Mouse (Mus musculus) G1E (cell line): ENCODE data around the gene Thada.

Source experiments
- CTCF ChIP-seq: IDR thresholded peaks from 2 replicates; pipeline ENCODE4 v1.5.1; 2012; ENCODE audit warnings: low read depth, low read length, inconsistent platforms, mixed read lengths
- GATA1 ChIP-seq: IDR thresholded peaks from 2 replicates; pipeline ENCODE4 v1.6.1; 2012; ENCODE audit warnings: borderline replicate concordance, low read length, inconsistent platforms, mixed read lengths

DNA sequence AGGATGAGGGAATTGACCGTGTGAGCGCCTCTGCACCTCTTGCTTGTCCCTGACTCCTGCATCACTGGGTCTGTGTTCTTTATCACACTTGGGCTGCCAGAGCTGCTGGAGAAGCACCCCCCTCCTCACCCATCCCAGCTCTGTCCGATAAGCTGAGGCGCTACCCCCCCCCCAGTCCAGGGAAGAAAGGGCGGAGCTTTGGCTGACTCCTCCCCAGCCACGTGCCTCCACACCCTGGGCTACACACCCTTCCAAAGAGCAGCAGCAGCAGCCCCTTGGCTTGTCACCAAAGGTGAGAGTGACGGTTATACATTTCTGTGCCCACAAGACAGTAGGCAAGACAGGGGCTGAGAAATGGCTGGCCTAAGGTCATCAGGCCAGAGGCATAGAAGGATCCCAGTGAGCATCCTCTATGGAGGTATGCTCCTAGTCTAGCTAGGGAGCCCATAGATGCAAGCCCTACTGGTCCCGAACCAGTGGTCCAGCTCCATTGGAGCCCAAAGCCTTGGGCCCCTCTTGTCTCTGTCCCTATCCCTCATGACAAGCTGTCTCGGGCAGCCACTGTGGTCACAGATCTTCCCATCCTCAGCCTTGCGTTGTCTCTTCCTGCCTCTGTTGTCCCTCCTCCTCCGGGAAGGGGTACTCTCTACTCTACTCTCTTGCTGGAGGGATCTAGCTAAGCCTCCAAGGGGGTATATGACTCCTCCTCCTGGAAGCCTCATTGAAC, 311.5 kb downstream of the Thada start:
- no peak for TF ChIP-seq CTCF
- TF ChIP-seq GATA1: no peak
